Mouse (Mus musculus): Measurements from ENCODE around the gene Tfb2m.

Gene Tfb2m

GRCm38 (mm10) chr1:179553949-179554347 lies 7.9 kb upstream of the Tfb2m start:
- DNase-seq, result peak; percentile 66

GRCm38 (mm10) chr1:179553197-179553948 lies 7.3 kb upstream of the Tfb2m start:
- peak; percentile 89 for DNase-seq

GRCm38 (mm10) chr1:179552751-179553150 lies 6.7 kb upstream of the Tfb2m start:
- peak; percentile 94 for DNase-seq

- no peak for DNase-seq
Measured at GRCm38 (mm10) chr1:179551921-179552320, 5.9 kb upstream of the Tfb2m start.

GRCm38 (mm10) chr1:179551336-179551735 lies 5.3 kb upstream of the Tfb2m start:
- DNase-seq, result no peak

GRCm38 (mm10) chr1:179548996-179549752 lies 3.1 kb upstream of the Tfb2m start:
- DNase-seq, result no peak

- DNase-seq, result peak; percentile 95
Measured at GRCm38 (mm10) chr1:179548220-179548619, 2.2 kb upstream of the Tfb2m start.

- peak; percentile 80 for DNase-seq
Measured at GRCm38 (mm10) chr1:179547176-179547575, 1.1 kb upstream of the Tfb2m start.

- DNase-seq, result no peak
Measured at GRCm38 (mm10) chr1:179546551-179546917, 467 bp upstream of the Tfb2m start.

GRCm38 (mm10) chr1:179541502-179541901 lies 4.6 kb downstream of the Tfb2m start:
- no peak for DNase-seq

- no peak for DNase-seq
Measured at GRCm38 (mm10) chr1:179539887-179540286, 6.2 kb downstream of the Tfb2m start.

GRCm38 (mm10) chr1:179539054-179539453 lies 7.0 kb downstream of the Tfb2m start:
- no peak for DNase-seq

GRCm38 (mm10) chr1:179519901-179520300 lies 26.2 kb downstream of the Tfb2m start:
- DNase-seq, result no peak

GRCm38 (mm10) chr1:179517713-179518465 lies 28.2 kb downstream of the Tfb2m start, which contains the start of gene Smyd3:
Gene Smyd3 (minus strand): TSS chr1:179518041.
- peak; percentile 99 for DNase-seq

GRCm38 (mm10) chr1:179516941-179517712 lies 28.9 kb downstream of the Tfb2m start:
- DNase-seq, result peak; percentile 91

GRCm38 (mm10) chr1:179511895-179512294 lies 34.2 kb downstream of the Tfb2m start:
- no peak for DNase-seq

GRCm38 (mm10) chr1:179510546-179511340 lies 35.3 kb downstream of the Tfb2m start:
- DNase-seq, result no peak

- no peak for DNase-seq
Measured at GRCm38 (mm10) chr1:179506530-179507315, 39.3 kb downstream of the Tfb2m start.

GRCm38 (mm10) chr1:179502565-179502964 lies 43.5 kb downstream of the Tfb2m start:
- DNase-seq, result no peak

GRCm38 (mm10) chr1:179499257-179499656 lies 46.8 kb downstream of the Tfb2m start:
- no peak for DNase-seq

- DNase-seq, result peak; percentile 25
Measured at GRCm38 (mm10) chr1:179492908-179493307, 53.2 kb downstream of the Tfb2m start.

Measured in heart, adult 11 months (tissue).